Mouse (Mus musculus) heart, embryonic 13.5 days (tissue): ENCODE data around the gene Sapcd1. TPM values are rescaled to one million over a fixed set of nuclear protein-coding genes. Genes with fewer than 3 reads are reported as not detected.

Experiments
- ATAC-seq: fragments of 200-750 bp; cut with Nextera tagmentation; 2 replicates; pipeline ENCODE4 v1.8.0; 2017; ENCODE audit warnings: moderate TSS enrichment; ENCODE audit not compliant: insufficient number of reproducible peaks, low FRiP score, low TSS enrichment; ENCODE audit errors: extremely low read depth
- H3K27ac ChIP-seq: fragments of 300-500 bp; sonication (generic); replicated peaks from 2 replicates; pipeline ENCODE4 v1.5.1; 2015; ENCODE audit warnings: moderate library complexity, mild to moderate bottlenecking, inconsistent platforms
- H3K27me3 ChIP-seq: fragments of 300-500 bp; sonication (generic); replicated peaks from 2 replicates; pipeline ENCODE4 v1.6.1; 2015; ENCODE audit warnings: mild to moderate bottlenecking, inconsistent platforms
- H3K36me3 ChIP-seq: fragments of 300-500 bp; sonication (generic); 2 replicates; pipeline ENCODE4 v1.6.1; 2015; ENCODE audit warnings: mild to moderate bottlenecking, inconsistent platforms
- H3K4me1 ChIP-seq: fragments of 300-500 bp; sonication (generic); 2 replicates; pipeline ENCODE4 v1.6.1; 2015; ENCODE audit warnings: inconsistent platforms
- H3K4me2 ChIP-seq: fragments of 300-500 bp; sonication (generic); 2 replicates; pipeline ENCODE4 v1.6.1; 2015; ENCODE audit warnings: inconsistent platforms, mild to moderate bottlenecking, moderate library complexity
- H3K4me3 ChIP-seq: fragments of 300-500 bp; sonication (generic); 2 replicates; pipeline ENCODE4 v1.5.1; 2015; ENCODE audit warnings: moderate library complexity, mild to moderate bottlenecking, inconsistent platforms
- H3K9ac ChIP-seq: fragments of 300-500 bp; sonication (generic); 2 replicates; pipeline ENCODE4 v1.6.1; 2015; ENCODE audit warnings: inconsistent platforms, mild to moderate bottlenecking, moderate library complexity
- H3K9me3 ChIP-seq: fragments of 300-500 bp; sonication (generic); 2 replicates; pipeline ENCODE4 v1.6.1; 2016; ENCODE audit warnings: inconsistent platforms
- WGBS: fragments of 180-500 bp; shearing (Covaris S2); methylation state at CpG from one replicate; pipeline ENCODE4 v1.1.7; 2015; ENCODE audit warnings: mixed read lengths; 5-methylcytosine and 5-hydroxymethylcytosine counted together
- polyA plus RNA-seq: library from polyadenylated mRNA; unstranded; fragments of >200 nt; fragmentation: Nextera tagmentation; extraction: Ambion mirVana; gene quantifications from 2 replicates; pipeline ENCODE4 v1.2.1, GENCODE M21; 2015

The Sapcd1 gene
- polyA plus RNA-seq, 1 experiment from 2014 or later: 3.2 TPM

DNA sequence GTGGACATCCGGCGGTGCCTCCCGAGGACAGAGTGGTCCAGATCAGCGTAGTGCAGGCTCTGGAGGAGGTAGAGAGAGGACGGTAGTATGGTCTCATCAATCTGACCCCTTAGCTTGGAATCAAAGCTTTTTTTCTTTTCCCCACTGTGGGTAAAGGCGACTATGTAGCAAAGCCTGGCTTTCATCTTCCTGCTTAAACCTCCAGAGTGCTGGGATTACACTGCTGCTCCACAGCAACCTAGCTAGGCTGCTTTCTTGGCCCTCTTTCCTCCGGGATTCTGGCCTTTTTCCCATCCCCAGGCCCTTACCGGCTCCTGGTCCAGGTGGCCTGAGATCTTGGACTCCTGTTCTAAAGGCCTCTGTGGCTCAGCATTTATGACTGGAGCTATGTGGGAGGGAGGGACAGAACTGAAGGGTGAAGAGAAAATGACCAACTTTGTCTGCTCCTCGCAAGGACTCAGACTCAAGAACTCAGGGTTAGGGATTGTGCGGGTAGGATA is 36.6 kb upstream of the Sapcd1 start:
- Histone ChIP-seq H3K9me3 (no peaks in the 10 kb centered on the region), H3K4me3 (peak overlapping the region; percentile 47), H3K36me3 (peaks cover 30% of the 10 kb centered on the region), H3K9ac (peak overlapping the region; percentile 71), H3K4me2 (peak overlapping the region; percentile 77), H3K4me1 (peaks cover 43% of the 10 kb centered on the region), H3K27me3 (peaks cover 65% of the 10 kb centered on the region), H3K27ac (no peak overlapping the region; the same call in 1 of the 2 replicates)
- 25% methylated on average over 10 of the region's 10 CpGs for WGBS
- no peak for ATAC-seq

DNA sequence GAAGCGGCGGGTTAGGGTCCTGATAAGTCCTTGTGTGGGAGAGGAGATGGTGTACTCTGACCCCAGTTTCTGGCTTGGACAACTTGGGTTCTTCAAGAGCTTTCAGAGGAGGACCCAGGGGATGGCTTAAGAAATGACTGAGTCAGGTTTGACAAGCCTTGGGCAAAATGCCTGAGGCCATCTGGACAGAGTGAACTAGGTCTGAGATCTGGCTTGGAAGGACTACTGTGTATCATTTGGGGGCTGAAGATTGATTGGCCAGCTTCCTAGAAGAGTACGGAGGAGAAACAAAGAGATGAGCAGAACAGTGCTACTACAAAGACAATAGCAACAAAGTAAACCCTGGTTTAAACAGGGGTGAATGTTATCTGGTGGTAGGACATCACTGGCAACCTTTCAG is 35.6 kb upstream of the Sapcd1 start:
- Histone ChIP-seq H3K27me3 (peaks cover 55% of the 10 kb centered on the region), H3K4me3 (no peak overlapping the region), H3K9me3 (no peaks in the 10 kb centered on the region), H3K4me2 (no peak overlapping the region), H3K36me3 (peaks cover 32% of the 10 kb centered on the region), H3K9ac (no peak overlapping the region), H3K27ac (no peak overlapping the region), H3K4me1 (peaks cover 46% of the 10 kb centered on the region)
- no peak for ATAC-seq
- 74% methylated on average over 3 of the region's 3 CpGs for WGBS

DNA sequence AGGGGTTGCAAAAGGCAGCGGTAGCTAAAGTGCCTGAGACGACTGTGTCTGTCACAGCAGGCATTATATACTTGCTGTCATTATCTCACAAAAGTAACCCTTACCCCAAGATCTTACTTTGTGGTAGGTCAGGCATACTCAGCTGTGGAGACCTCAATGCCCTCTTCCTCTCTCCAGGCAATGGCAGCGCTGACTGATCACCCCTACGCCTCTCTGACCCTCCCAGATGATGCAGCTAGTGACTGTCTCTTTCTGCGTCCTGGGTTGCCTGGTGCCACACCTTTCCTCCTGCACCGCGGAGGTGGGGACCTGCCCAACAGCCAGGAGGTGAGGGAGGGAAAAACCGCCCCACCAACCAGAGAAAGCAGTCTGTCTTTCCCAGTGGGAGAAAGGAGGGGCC is 33.5 kb upstream of the Sapcd1 start:
- H3K9ac ChIP-seq: 0 out of 2 replicates have a peak overlapping the region, but pooled peaks have one; percentile 28
- H3K4me2 ChIP-seq: no peak overlapping the region
- H3K4me3 ChIP-seq: no peak overlapping the region; the same call in 1 of the 2 replicates
- H3K36me3 ChIP-seq: peaks cover 53% of the 10 kb centered on the region
- H3K27ac ChIP-seq: no peak overlapping the region
- no peak for ATAC-seq
- no peaks in the 10 kb centered on the region for H3K9me3 ChIP-seq
- peaks cover 52% of the 10 kb centered on the region for H3K4me1 ChIP-seq
- peaks cover 33% of the 10 kb centered on the region for H3K27me3 ChIP-seq
- 75% methylated on average over 8 of the region's 8 CpGs for WGBS

DNA sequence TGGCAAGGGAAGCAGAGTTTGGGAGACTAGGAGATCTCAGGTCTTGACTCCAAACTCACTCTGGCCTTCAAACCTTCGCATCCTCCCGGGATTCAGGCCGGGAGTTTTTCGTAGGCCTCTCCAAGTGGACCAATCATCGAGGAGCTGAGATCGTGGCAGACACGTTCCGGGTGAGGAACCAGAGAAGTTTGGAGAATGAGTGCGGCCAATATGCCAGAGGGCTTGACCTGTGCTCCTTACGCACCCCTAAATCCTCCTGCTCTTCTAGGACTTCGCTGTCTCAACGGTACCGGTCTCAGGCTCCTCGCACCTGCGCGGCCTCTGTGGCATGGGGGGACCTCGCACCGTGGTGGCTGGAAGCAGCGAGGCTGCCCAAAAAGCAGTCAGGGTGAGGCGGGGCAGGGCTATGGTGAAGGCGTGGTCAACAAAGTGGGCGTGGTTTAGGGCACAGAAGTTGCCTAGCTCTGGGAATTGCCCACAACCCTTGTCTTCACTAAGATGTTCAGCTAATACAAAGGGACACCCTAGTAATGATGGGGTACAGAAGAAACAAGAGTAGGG is 33.0 kb upstream of the Sapcd1 start:
- Histone ChIP-seq H3K9ac (peak overlapping the region; percentile 97), H3K36me3 (peaks cover 58% of the 10 kb centered on the region), H3K9me3 (no peaks in the 10 kb centered on the region), H3K27me3 (peaks cover 29% of the 10 kb centered on the region), H3K4me3 (peak overlapping the region; percentile 86), H3K4me2 (peak overlapping the region; percentile 82), H3K27ac (no peak overlapping the region), H3K4me1 (peaks cover 53% of the 10 kb centered on the region)
- 66% methylated on average over 22 of the region's 22 CpGs for WGBS
- no peak for ATAC-seq

DNA sequence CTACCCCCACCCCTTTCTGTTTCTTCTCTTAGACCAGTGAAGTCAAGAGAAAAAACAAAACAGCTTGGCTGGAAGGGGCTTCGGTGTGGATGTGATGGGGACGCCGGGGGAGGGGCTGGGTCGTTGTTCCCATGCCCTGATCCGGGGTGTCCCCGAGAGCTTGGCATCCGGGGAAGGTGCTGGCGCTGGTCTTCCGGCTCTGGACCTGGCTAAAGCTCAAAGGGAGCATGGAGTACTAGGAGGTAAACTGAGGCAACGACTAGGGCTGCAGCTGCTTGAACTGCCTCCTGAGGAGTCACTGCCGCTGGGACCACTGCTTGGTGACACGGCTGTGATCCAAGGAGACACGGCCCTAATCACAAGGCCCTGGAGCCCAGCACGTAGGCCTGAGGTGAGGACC is 32.3 kb upstream of the Sapcd1 start:
- Histone ChIP-seq H3K4me3 (peak overlapping the region; percentile 86), H3K36me3 (peaks cover 66% of the 10 kb centered on the region), H3K4me2 (peak overlapping the region; percentile 82), H3K9me3 (no peaks in the 10 kb centered on the region), H3K4me1 (peaks cover 48% of the 10 kb centered on the region), H3K27ac (peak overlapping the region; percentile 96), H3K27me3 (peaks cover 21% of the 10 kb centered on the region), H3K9ac (peak overlapping the region; percentile 97)
- 21% methylated on average over 14 of the region's 14 CpGs for WGBS
- no peak for ATAC-seq

DNA sequence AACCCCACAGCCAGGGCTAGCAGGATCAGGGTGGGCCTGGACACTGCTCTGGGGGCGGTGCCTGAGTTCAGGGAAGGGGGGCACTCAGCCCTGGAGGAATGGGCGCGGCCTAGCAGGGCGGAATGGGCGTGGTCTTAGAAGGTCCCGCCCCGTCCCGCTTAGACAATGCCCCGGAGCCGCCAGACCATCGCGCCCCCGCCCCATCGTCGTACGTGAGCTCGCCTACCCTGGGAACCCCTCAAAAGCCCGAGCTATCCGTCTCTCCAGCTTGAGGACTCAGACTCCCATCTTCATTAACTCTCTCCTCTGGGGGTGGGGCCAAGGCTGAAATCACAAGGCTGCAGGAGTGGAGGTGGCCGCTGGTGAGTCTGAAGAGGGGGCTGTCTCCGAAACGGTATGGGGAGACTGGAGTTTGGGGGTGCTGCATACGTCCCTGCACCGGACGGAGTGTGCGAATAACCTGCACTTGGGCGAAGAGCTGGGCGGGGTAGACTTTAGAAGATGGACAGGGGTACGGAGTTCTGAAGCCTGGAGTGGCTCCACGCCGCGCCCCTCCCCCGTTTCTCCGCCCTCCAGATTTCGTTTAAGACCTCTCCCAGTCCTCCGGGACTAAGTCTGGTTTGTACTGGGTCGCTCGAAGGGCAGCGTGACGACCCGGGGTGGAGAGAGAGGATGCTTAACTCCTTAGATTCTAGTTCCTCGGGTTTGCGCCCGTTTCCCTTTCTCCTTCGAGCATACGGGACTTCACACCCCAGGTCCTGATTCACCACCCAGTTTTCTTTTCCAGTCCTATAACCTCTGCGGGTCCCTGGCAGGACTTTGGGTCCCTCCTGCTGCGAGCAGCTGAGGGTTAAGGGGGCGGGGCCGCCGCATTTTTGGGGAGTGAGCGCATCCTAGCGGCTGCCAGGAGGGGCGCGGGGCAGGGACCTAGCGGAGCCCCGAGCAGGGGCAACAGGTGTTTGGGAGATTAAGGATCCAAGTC is 31.4 kb upstream of the Sapcd1 start, which contains the start of gene Ddah2:
TSS of gene Ddah2 (plus strand) at position 125 of the 982 bp plus-strand sequence.
- H3K9ac ChIP-seq: peak within 1 kb of the TSS; percentile 97
- peaks cover 13% of the 10 kb centered on the region for H3K27me3 ChIP-seq
- H3K4me3 ChIP-seq: peak within 1 kb of the TSS; percentile 86
- WGBS: under 1% methylated on average over 57 of the region's 57 CpGs
- H3K4me2 ChIP-seq: peak within 1 kb of the TSS; percentile 82
- H3K27ac ChIP-seq: peak within 1 kb of the TSS; percentile 96
- no peaks in the 10 kb centered on the region for H3K9me3 ChIP-seq
- ATAC-seq: peak; percentile 89
- peaks cover 74% of the 10 kb centered on the region for H3K36me3 ChIP-seq
- peaks cover 42% of the 10 kb centered on the region for H3K4me1 ChIP-seq

DNA sequence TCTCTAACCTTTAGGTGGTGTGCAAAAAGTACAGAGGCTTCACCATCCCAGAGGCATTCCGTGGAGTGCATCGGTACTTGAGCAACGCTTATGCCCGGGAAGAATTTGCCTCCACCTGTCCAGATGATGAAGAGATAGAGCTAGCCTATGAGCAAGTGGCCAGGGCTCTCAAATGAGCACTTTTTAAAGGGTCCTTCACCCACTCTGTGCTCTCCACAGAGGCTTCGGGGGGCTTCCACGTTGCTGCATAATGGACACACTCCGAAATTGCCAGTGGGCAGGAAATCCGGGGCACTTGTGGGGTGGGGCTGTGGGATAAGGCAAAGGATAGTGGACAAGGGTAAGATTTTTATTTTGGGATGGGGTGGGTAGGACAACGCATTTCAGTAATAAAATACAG is 30.5 kb upstream of the Sapcd1 start:
- H3K36me3 ChIP-seq: peaks cover 82% of the 10 kb centered on the region
- peaks cover 4% of the 10 kb centered on the region; the same call in 1 of the 2 replicates for H3K27me3 ChIP-seq
- H3K4me2 ChIP-seq: peak overlapping the region; percentile 82
- H3K9me3 ChIP-seq: no peaks in the 10 kb centered on the region
- H3K4me3 ChIP-seq: peak overlapping the region; percentile 86
- WGBS: 55% methylated on average over 9 of the region's 9 CpGs
- peak overlapping the region; percentile 97 for H3K9ac ChIP-seq
- no peak for ATAC-seq
- peak overlapping the region; percentile 96 for H3K27ac ChIP-seq
- peaks cover 44% of the 10 kb centered on the region for H3K4me1 ChIP-seq

DNA sequence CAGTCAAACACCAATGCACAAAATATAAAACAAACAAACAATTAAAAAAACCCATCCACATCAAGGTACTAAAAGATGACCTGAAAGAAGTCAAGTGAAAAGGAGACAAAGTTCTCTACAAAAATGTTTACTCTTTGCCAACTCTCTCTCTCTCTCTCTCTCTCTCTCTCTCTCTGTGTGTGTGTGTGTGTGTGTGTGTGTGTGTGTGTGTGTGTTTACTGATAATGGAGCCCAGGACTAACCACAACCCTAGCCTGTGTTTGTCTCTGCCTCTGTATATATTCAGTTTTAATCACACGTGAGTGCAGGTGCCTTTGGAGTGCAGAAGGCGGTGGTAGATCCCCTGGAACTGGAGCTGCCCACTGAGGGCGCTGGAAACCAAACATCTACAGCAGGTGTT is 29.3 kb upstream of the Sapcd1 start:
- Histone ChIP-seq H3K9ac (no peak overlapping the region), H3K36me3 (peaks cover 82% of the 10 kb centered on the region), H3K27me3 (no peaks in the 10 kb centered on the region), H3K4me1 (peaks cover 56% of the 10 kb centered on the region), H3K9me3 (no peaks in the 10 kb centered on the region), H3K4me3 (no peak overlapping the region), H3K4me2 (no peak overlapping the region), H3K27ac (no peak overlapping the region)
- 66% methylated on average over 3 of the region's 3 CpGs for WGBS
- ATAC-seq: no peak

DNA sequence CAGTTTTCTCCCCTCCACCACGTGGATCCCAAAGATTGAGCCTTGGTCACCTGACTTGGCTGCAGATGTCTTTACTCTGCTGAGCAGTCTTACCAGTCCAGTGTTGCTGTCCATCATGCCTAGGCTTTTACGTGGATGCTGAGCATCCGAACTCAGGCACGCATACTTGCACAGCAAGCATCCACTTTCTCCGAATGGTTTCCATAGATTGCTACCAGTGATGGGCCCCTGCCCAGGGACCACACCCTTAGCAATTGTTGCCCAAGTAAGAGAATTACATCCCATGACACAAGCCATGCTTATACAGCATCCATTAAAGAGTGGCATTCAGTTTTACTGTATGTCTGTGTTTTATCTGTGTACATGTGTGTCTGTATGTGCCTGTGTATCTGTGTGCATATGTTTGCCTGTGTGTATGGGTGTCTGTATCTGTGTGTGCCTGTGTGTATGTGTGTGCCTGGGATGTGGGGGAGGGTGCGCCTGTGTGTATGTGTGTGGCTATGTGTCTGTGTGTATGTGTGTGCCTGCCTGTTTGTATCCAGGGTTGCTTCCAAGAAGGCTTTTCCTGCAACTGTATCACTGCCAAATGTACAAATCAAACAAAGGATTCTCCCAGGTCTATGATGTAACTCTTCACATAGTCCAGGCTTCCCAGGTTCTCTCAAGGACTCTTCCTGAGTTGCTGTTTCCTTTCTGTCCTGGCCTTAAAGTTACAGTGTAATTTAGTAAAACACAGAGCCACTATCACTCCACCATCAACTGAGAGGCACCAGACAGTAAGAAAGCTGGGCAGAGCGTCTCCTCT is 28.1 kb upstream of the Sapcd1 start:
- Histone ChIP-seq H3K36me3 (peaks cover 72% of the 10 kb centered on the region), H3K4me1 (peaks cover 53% of the 10 kb centered on the region)
- WGBS: 86% methylated on average over 7 of the region's 7 CpGs

DNA sequence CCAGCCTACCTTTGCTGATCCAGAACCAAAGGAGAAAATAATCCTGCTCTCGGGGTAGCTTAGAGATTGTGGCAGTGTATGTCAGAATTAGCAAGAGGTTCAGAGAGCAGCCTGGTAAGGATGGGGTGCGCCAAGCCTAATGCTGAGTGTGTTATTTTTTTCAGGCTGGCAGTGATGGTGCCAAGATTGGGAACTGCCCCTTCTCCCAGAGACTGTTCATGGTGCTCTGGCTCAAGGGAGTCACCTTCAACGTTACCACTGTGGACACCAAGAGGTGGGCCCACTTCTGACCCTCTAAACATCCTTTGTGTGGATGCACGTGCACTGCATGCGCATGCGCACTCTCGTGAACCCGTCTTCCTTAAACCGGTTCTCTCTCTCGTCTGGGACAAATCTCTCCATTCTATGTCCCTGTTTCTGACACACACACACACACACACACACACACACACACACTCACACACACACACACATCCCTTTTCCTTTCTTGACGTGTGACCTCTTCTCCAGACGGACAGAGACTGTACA is 24.5 kb upstream of the Sapcd1 start:
- no peak for ATAC-seq
- peak overlapping the region; percentile 75 for H3K4me3 ChIP-seq
- H3K27ac ChIP-seq: peak overlapping the region; percentile 99
- no peaks in the 10 kb centered on the region for H3K27me3 ChIP-seq
- no peaks in the 10 kb centered on the region for H3K9me3 ChIP-seq
- H3K4me1 ChIP-seq: peaks cover 58% of the 10 kb centered on the region
- WGBS: 57% methylated on average over 12 of the region's 12 CpGs
- peak overlapping the region; percentile 95 for H3K4me2 ChIP-seq
- H3K36me3 ChIP-seq: peaks cover 53% of the 10 kb centered on the region
- H3K9ac ChIP-seq: peak overlapping the region; percentile 99

More for the DNA sequence above, 28.1 kb upstream of the Sapcd1 start:
- Histone ChIP-seq H3K9me3 (no peaks in the 10 kb centered on the region), H3K9ac (0 out of 2 replicates have a peak overlapping the region, but pooled peaks have one; percentile 42), H3K27me3 (no peaks in the 10 kb centered on the region), H3K27ac (peak overlapping the region; percentile 21; the same call in 1 of the 2 replicates), H3K4me2 (0 out of 2 replicates have a peak overlapping the region, but pooled peaks have one; percentile 1), H3K4me3 (no peak overlapping the region)
- ATAC-seq: no peak
